Mouse (Mus musculus): ENCODE results near the gene Ccr5.
"Not testable (repeated sequence)": the region's sequence is repeated elsewhere in the genome, so short reads cannot be mapped to it uniquely, and the experiment has no call there.

DNA sequence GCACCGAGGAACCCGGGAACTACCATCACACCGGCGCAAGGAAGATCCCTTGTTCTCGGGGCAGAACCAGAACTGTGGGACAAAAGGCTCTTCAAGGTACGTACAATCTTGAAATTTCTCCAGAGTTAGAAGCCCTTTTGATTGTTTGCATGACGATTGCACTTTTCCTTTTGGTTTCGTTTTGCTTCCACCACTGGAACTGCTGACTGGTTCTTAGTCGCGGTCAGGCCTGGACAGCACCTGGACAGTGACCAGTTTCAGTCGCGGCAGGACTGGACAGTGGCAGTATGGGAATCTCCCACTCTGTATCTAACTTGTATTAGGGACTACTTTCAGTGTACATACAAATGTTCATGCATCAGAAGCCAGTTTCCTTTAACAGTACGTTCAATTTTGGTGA is 40.9 kb upstream of the Ccr5 start:
- not testable (repeated sequence) for TF ChIP-seq CTCF, POLR2A (IDR thresholded peaks at IDR 0.05; ENCODE audit: insufficient read depth, low read depth, low read length)

Measured in olfactory bulb, adult 2 months (tissue).